Mouse (Mus musculus): ENCODE measurements around the gene Pdzd2. TPM values are rescaled to one million over a fixed set of nuclear protein-coding genes. Genes with fewer than 3 reads are reported as not detected.
A peak's percentile ranks its signal among the peaks of the same experiment; 100 is the strongest.

The Pdzd2 gene
- polyA plus RNA-seq, 1 experiment from 2014 or later = 32.8 TPM

- Histone ChIP-seq H3K36me3 (ENCODE audit: control insufficient read depth, insufficient read depth, low read length) (no peaks in the 10 kb centered on the region), H3K27ac (ENCODE audit: low read length) (no peak overlapping the region), H3K4me2 (replicated peaks; ENCODE audit: low read depth, low read length) (no peak overlapping the region), H3K4me3 (ENCODE audit: low read depth, low read length) (no peak overlapping the region), H3K9me3 (ENCODE audit: control insufficient read depth, low read depth, low read length) (no peaks in the 10 kb centered on the region), H3K9ac (replicated peaks; ENCODE audit: low read depth, low read length) (no peak overlapping the region), H3K4me1 (ENCODE audit: control insufficient read depth, insufficient read depth, low read length) (peaks cover 15% of the 10 kb centered on the region), H3K27me3 (ENCODE audit: control insufficient read depth, insufficient read depth, low read length) (no peaks in the 10 kb centered on the region)
- no peak for ATAC-seq (ENCODE audit: insufficient number of reproducible peaks, insufficient read depth, low FRiP score, low read depth)
- 90% methylated on average over 4 of the region's 4 CpGs for WGBS
Observed at GRCm38 (mm10) chr15:12472646-12473045, 267.1 kb downstream of the Pdzd2 start.

DNA sequence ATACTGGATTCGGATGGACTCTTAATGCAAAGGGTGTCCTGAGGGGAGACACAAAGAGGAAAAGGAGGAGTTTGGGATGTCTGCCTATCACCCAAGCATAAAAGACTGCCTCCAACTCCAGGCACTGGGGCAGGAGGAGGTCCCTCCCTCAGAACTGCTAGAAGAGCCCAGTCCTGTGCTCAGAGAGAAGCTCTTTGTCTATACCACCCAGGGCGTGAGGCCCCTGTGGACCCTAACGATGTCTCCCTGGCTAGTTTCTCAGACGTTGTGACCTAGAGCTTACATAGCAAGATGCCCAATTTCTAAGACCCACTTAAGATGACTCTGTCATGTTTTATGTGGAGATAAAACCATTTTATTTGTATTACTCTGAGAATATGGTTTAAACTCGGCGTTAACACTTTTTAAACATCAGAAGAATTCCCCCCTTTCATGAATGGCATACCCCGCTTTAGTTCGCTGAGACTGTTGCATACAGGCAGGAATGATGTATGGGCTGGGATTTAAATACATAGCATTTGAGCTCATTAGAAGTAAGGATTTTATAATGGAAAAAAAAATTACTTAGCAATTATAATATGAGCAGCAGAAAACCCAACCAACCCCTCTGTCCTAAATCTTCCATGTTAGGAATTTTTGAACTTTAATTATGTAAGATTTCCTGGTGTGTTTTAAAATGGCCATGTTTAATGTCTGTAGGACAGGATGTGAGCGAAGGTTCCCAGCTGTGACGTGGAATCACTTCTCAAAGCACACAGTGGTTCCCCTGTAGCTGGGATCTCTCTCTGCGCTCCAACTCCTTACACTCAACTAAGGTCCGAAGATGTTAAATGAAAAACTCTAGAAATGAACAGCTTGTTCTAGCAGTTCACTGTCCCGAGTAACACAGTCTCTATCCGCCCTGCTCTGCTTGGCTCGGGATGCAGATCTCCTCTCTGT, 268.6 kb downstream of the Pdzd2 start:
- H3K27ac ChIP-seq (ENCODE audit: low read length) = peak overlapping the region; percentile 48; the same call in 1 of the 2 replicates
- WGBS = 36% methylated on average over 15 of the region's 15 CpGs

DNA sequence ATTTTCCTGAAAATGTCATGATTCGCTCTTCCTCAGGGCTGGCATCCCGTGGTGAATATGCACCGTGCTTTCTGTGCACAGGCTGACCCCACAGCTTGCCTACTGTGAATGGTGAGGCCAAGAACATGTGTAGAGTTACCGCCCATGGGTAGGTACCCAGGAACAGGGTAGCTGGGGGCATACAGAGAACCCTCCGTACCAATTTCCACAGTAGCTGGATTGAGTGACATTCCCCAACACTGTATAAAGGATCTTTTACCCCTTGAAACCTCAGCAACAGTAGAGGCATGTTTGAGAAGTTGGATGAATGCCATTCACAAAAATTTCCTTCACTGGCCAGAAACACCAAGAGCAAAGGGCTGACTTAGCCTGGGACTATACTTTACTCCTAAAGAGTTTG, 271.1 kb downstream of the Pdzd2 start:
- Histone ChIP-seq H3K9me3 (ENCODE audit: control insufficient read depth, low read depth, low read length) (no peaks in the 10 kb centered on the region), H3K9ac (replicated peaks; ENCODE audit: low read depth, low read length) (no peak overlapping the region), H3K36me3 (ENCODE audit: control insufficient read depth, insufficient read depth, low read length) (no peaks in the 10 kb centered on the region), H3K4me3 (ENCODE audit: low read depth, low read length) (no peak overlapping the region), H3K4me2 (replicated peaks; ENCODE audit: low read depth, low read length) (no peak overlapping the region), H3K4me1 (ENCODE audit: control insufficient read depth, insufficient read depth, low read length) (peaks cover 15% of the 10 kb centered on the region), H3K27me3 (ENCODE audit: control insufficient read depth, insufficient read depth, low read length) (no peaks in the 10 kb centered on the region), H3K27ac (ENCODE audit: low read length) (no peak overlapping the region)
- no peak for ATAC-seq (ENCODE audit: insufficient number of reproducible peaks, insufficient read depth, low FRiP score, low read depth)
- 88% methylated on average over 5 of the region's 5 CpGs for WGBS

More for the DNA sequence above, 268.6 kb downstream of the Pdzd2 start:
- H3K9ac ChIP-seq (replicated peaks; ENCODE audit: low read depth, low read length) = no peak overlapping the region
- no peaks in the 10 kb centered on the region for H3K9me3 ChIP-seq (ENCODE audit: control insufficient read depth, low read depth, low read length)
- H3K4me2 ChIP-seq (replicated peaks; ENCODE audit: low read depth, low read length) = no peak overlapping the region
- ATAC-seq (ENCODE audit: insufficient number of reproducible peaks, insufficient read depth, low FRiP score, low read depth) = peak; percentile 21; the same call in 1 of the 2 replicates
- H3K36me3 ChIP-seq (ENCODE audit: control insufficient read depth, insufficient read depth, low read length) = no peaks in the 10 kb centered on the region
- no peaks in the 10 kb centered on the region for H3K27me3 ChIP-seq (ENCODE audit: control insufficient read depth, insufficient read depth, low read length)
- no peak overlapping the region for H3K4me3 ChIP-seq (ENCODE audit: low read depth, low read length)
- H3K4me1 ChIP-seq (ENCODE audit: control insufficient read depth, insufficient read depth, low read length) = peaks cover 15% of the 10 kb centered on the region

GRCm38 (mm10) chr15:12465748-12466147, 274.0 kb downstream of the Pdzd2 start:
- Histone ChIP-seq H3K9ac (replicated peaks; ENCODE audit: low read depth, low read length) (no peak overlapping the region), H3K27me3 (ENCODE audit: control insufficient read depth, insufficient read depth, low read length) (no peaks in the 10 kb centered on the region), H3K27ac (ENCODE audit: low read length) (no peak overlapping the region), H3K9me3 (ENCODE audit: control insufficient read depth, low read depth, low read length) (no peaks in the 10 kb centered on the region), H3K4me1 (ENCODE audit: control insufficient read depth, insufficient read depth, low read length) (peaks cover 5% of the 10 kb centered on the region), H3K4me3 (ENCODE audit: low read depth, low read length) (no peak overlapping the region), H3K36me3 (ENCODE audit: control insufficient read depth, insufficient read depth, low read length) (no peaks in the 10 kb centered on the region; the same call in 1 of the 2 replicates), H3K4me2 (replicated peaks; ENCODE audit: low read depth, low read length) (no peak overlapping the region)
- WGBS = 79% methylated on average over 8 of the region's 8 CpGs
- no peak for ATAC-seq (ENCODE audit: insufficient number of reproducible peaks, insufficient read depth, low FRiP score, low read depth)

GRCm38 (mm10) chr15:12456808-12457207, 282.9 kb downstream of the Pdzd2 start:
- Histone ChIP-seq H3K4me1 (ENCODE audit: control insufficient read depth, insufficient read depth, low read length) (0 out of 2 replicates have a peak, but pooled peaks cover 6% of the 10 kb centered on the region), H3K27ac (ENCODE audit: low read length) (no peak overlapping the region; the same call in 1 of the 2 replicates), H3K9me3 (ENCODE audit: control insufficient read depth, low read depth, low read length) (no peaks in the 10 kb centered on the region), H3K36me3 (ENCODE audit: control insufficient read depth, insufficient read depth, low read length) (no peaks in the 10 kb centered on the region; the same call in 1 of the 2 replicates), H3K4me2 (replicated peaks; ENCODE audit: low read depth, low read length) (no peak overlapping the region), H3K4me3 (ENCODE audit: low read depth, low read length) (no peak overlapping the region), H3K27me3 (ENCODE audit: control insufficient read depth, insufficient read depth, low read length) (no peaks in the 10 kb centered on the region), H3K9ac (replicated peaks; ENCODE audit: low read depth, low read length) (no peak overlapping the region)
- ATAC-seq (ENCODE audit: insufficient number of reproducible peaks, insufficient read depth, low FRiP score, low read depth) = no peak
- WGBS = 31% methylated on average over 7 of the region's 7 CpGs

GRCm38 (mm10) chr15:12453343-12453742, 286.4 kb downstream of the Pdzd2 start:
- 100% methylated on average over 2 of the region's 2 CpGs for WGBS
- H3K4me2 ChIP-seq (replicated peaks; ENCODE audit: low read depth, low read length) = no peak overlapping the region
- H3K36me3 ChIP-seq (ENCODE audit: control insufficient read depth, insufficient read depth, low read length) = no peaks in the 10 kb centered on the region
- no peak overlapping the region for H3K4me3 ChIP-seq (ENCODE audit: low read depth, low read length)
- no peak overlapping the region for H3K27ac ChIP-seq (ENCODE audit: low read length)
- H3K27me3 ChIP-seq (ENCODE audit: control insufficient read depth, insufficient read depth, low read length) = no peaks in the 10 kb centered on the region
- H3K9ac ChIP-seq (replicated peaks; ENCODE audit: low read depth, low read length) = no peak overlapping the region
- ATAC-seq (ENCODE audit: insufficient number of reproducible peaks, insufficient read depth, low FRiP score, low read depth) = no peak
- 0 out of 2 replicates have a peak, but pooled peaks cover 6% of the 10 kb centered on the region for H3K4me1 ChIP-seq (ENCODE audit: control insufficient read depth, insufficient read depth, low read length)
- H3K9me3 ChIP-seq (ENCODE audit: control insufficient read depth, low read depth, low read length) = no peaks in the 10 kb centered on the region

DNA sequence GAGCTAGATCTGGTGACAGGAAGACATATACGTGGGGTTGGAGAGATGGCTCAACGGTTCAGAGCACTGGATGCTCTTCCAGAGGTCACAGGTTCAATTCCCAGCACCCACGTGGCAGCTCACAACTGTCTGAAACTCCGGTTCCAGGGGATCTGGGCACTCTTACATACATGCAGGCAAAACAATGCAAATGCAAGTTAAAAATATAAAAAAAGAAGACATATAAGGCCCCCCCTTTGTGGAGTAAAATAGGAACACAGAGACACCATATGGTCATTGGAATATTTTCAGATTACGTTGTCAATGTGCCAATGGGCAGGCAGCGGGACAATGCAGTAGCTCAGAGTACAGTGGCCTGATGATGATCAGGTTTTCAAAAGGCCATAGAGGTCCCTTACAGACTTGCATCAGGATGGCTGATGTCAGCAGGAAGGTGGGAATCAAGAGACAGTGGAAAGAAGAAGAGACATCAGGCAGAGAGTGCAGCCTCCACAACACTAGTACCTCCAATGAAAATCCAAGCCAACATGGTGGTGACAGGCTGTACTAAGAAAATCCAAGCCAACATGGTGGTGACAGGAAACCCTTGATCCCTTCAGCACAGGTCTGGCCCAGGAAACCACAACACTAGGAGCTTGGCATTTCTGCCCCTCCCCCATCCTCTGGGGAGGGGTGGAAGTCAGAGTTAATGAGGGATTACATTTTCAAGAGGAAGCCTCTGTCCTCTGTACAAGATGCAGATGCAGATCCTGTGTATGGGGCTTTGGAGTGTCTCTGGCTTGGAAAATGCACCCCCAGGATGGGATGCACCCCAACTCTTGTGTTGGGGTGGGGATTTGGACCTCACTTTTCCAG, 287.4 kb downstream of the Pdzd2 start:
- 83% methylated on average over 6 of the region's 6 CpGs for WGBS
- Histone ChIP-seq H3K4me2 (replicated peaks; ENCODE audit: low read depth, low read length) (no peak overlapping the region), H3K4me1 (ENCODE audit: control insufficient read depth, insufficient read depth, low read length) (peaks cover 6% of the 10 kb centered on the region; the same call in 1 of the 2 replicates), H3K27me3 (ENCODE audit: control insufficient read depth, insufficient read depth, low read length) (no peaks in the 10 kb centered on the region), H3K4me3 (ENCODE audit: low read depth, low read length) (no peak overlapping the region), H3K27ac (ENCODE audit: low read length) (no peak overlapping the region), H3K9ac (replicated peaks; ENCODE audit: low read depth, low read length) (no peak overlapping the region), H3K36me3 (ENCODE audit: control insufficient read depth, insufficient read depth, low read length) (no peaks in the 10 kb centered on the region), H3K9me3 (ENCODE audit: control insufficient read depth, low read depth, low read length) (no peaks in the 10 kb centered on the region)
- no peak for ATAC-seq (ENCODE audit: insufficient number of reproducible peaks, insufficient read depth, low FRiP score, low read depth)

DNA sequence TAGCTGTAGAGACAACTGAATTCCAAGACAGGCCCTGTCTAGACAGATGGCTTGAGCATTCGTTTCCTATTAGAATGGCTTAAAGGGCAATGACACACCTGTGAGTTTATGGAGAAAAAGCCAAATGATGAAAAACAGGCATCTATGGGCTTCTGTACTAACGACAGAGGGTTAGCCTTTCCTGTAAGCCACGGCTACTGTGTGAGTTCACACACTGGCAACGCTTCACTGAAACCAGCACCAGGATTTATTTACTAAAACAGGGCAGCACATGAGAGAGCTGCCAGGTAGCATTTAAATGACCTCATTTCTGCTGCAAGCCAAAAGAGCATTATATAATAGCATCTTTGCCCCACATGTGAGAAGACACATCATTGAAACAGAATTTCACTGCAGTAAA, 288.3 kb downstream of the Pdzd2 start:
- no peak for ATAC-seq (ENCODE audit: insufficient number of reproducible peaks, insufficient read depth, low FRiP score, low read depth)
- no peaks in the 10 kb centered on the region for H3K27me3 ChIP-seq (ENCODE audit: control insufficient read depth, insufficient read depth, low read length)
- H3K9ac ChIP-seq (replicated peaks; ENCODE audit: low read depth, low read length) = no peak overlapping the region
- no peaks in the 10 kb centered on the region for H3K9me3 ChIP-seq (ENCODE audit: control insufficient read depth, low read depth, low read length)
- H3K4me3 ChIP-seq (ENCODE audit: low read depth, low read length) = no peak overlapping the region
- H3K36me3 ChIP-seq (ENCODE audit: control insufficient read depth, insufficient read depth, low read length) = no peaks in the 10 kb centered on the region
- no peak overlapping the region for H3K4me2 ChIP-seq (replicated peaks; ENCODE audit: low read depth, low read length)
- peaks cover 2% of the 10 kb centered on the region; the same call in 1 of the 2 replicates for H3K4me1 ChIP-seq (ENCODE audit: control insufficient read depth, insufficient read depth, low read length)
- H3K27ac ChIP-seq (ENCODE audit: low read length) = no peak overlapping the region
- WGBS = 61% methylated on average over 4 of the region's 4 CpGs
